Mouse (Mus musculus): ENCODE measurements around the gene Tmem196. TPM values are rescaled to one million over a fixed set of nuclear protein-coding genes. Genes with fewer than 3 reads are reported as not detected.
A peak's percentile ranks its signal among the peaks of the same experiment; 100 is the strongest.
"Not testable (repeated sequence)": the region's sequence is repeated elsewhere in the genome, so short reads cannot be mapped to it uniquely, and the experiment has no call there.

The Tmem196 gene
- 3.6 and 4.2 TPM in 2 replicates for polyA plus RNA-seq (2016; fragmentation: Nextera tagmentation; extraction: Ambion mirVana)

- ATAC-seq (ENCODE audit: low FRiP score): peak; percentile 87
- WGBS: 2% methylated on average over 25 of the region's 25 CpGs
Measured at GRCm38 (mm10) chr12:119945589-119946310, at the start of gene Tmem196. Gene Tmem196 (plus strand): TSS chr12:119945822.

GRCm38 (mm10) chr12:119946311-119946692, 680 bp downstream of the Tmem196 start:
- Histone ChIP-seq H3K36me3 (replicated peaks) (no peaks in the 10 kb centered on the region), H3K27ac (no peak overlapping the region), H3K27me3 (no peaks in the 10 kb centered on the region), H3K9ac (peak overlapping the region; percentile 72), H3K4me1 (peaks cover 4% of the 10 kb centered on the region; the same call in 1 of the 2 replicates), H3K4me2 (peak overlapping the region; percentile 79), H3K4me3 (replicated peaks) (peak overlapping the region; percentile 58), H3K9me3 (no peaks in the 10 kb centered on the region)
- peak; percentile 85 for ATAC-seq (ENCODE audit: low FRiP score)
- WGBS: 3% methylated on average over 14 of the region's 14 CpGs

More at GRCm38 (mm10) chr12:119945589-119946310, at the start of gene Tmem196:
- H3K27me3 ChIP-seq: no peaks in the 10 kb centered on the region
- peak within 1 kb of the TSS; percentile 79 for H3K4me2 ChIP-seq
- peak within 1 kb of the TSS; percentile 58 for H3K4me3 ChIP-seq (replicated peaks)
- no peaks in the 10 kb centered on the region for H3K36me3 ChIP-seq (replicated peaks)
- H3K9ac ChIP-seq: peak within 1 kb of the TSS; percentile 72
- peaks cover 4% of the 10 kb centered on the region; the same call in 1 of the 2 replicates for H3K4me1 ChIP-seq
- H3K9me3 ChIP-seq: no peaks in the 10 kb centered on the region
- H3K27ac ChIP-seq: no peak within 1 kb of the TSS

GRCm38 (mm10) chr12:119957041-119957440, 11.4 kb downstream of the Tmem196 start:
- no peak overlapping the region for H3K27ac ChIP-seq
- H3K4me3 ChIP-seq (replicated peaks): no peak overlapping the region
- H3K9me3 ChIP-seq: no peaks in the 10 kb centered on the region
- H3K9ac ChIP-seq: no peak overlapping the region
- no peak overlapping the region for H3K4me2 ChIP-seq
- ATAC-seq (ENCODE audit: low FRiP score): no peak
- no peaks in the 10 kb centered on the region for H3K4me1 ChIP-seq
- H3K36me3 ChIP-seq (replicated peaks): no peaks in the 10 kb centered on the region
- 71% methylated on average over 3 of the region's 3 CpGs for WGBS
- H3K27me3 ChIP-seq: no peaks in the 10 kb centered on the region

GRCm38 (mm10) chr12:119960730-119961129, 15.1 kb downstream of the Tmem196 start:
- H3K9ac ChIP-seq: no peak overlapping the region
- H3K4me1 ChIP-seq: no peaks in the 10 kb centered on the region
- no peak overlapping the region for H3K4me3 ChIP-seq (replicated peaks)
- 82% methylated on average over 1 of the region's 1 CpGs for WGBS
- H3K4me2 ChIP-seq: no peak overlapping the region
- no peaks in the 10 kb centered on the region for H3K9me3 ChIP-seq
- H3K36me3 ChIP-seq (replicated peaks): no peaks in the 10 kb centered on the region
- H3K27me3 ChIP-seq: no peaks in the 10 kb centered on the region
- no peak overlapping the region for H3K27ac ChIP-seq
- ATAC-seq (ENCODE audit: low FRiP score): no peak

GRCm38 (mm10) chr12:119965373-119965772, 19.8 kb downstream of the Tmem196 start:
- no peaks in the 10 kb centered on the region for H3K9me3 ChIP-seq

GRCm38 (mm10) chr12:119970068-119970467, 24.4 kb downstream of the Tmem196 start:
- H3K9me3 ChIP-seq: no peaks in the 10 kb centered on the region
- no peaks in the 10 kb centered on the region for H3K4me1 ChIP-seq
- no peak overlapping the region for H3K4me3 ChIP-seq (replicated peaks)
- no peak overlapping the region for H3K27ac ChIP-seq
- no peak overlapping the region for H3K9ac ChIP-seq
- no peaks in the 10 kb centered on the region for H3K36me3 ChIP-seq (replicated peaks)
- H3K4me2 ChIP-seq: no peak overlapping the region
- no peak for ATAC-seq (ENCODE audit: low FRiP score)
- no peaks in the 10 kb centered on the region for H3K27me3 ChIP-seq

More at GRCm38 (mm10) chr12:119965373-119965772, 19.8 kb downstream of the Tmem196 start:
- Histone ChIP-seq H3K4me2 (no peak overlapping the region), H3K27me3 (no peaks in the 10 kb centered on the region), H3K27ac (no peak overlapping the region), H3K4me3 (replicated peaks) (no peak overlapping the region), H3K9ac (no peak overlapping the region), H3K36me3 (replicated peaks) (no peaks in the 10 kb centered on the region), H3K4me1 (no peaks in the 10 kb centered on the region)
- no peak for ATAC-seq (ENCODE audit: low FRiP score)

- no peak overlapping the region for H3K27ac ChIP-seq
- H3K36me3 ChIP-seq (replicated peaks): no peaks in the 10 kb centered on the region
- H3K4me1 ChIP-seq: no peaks in the 10 kb centered on the region
- 0% methylated on average over 2 of the region's 2 CpGs for WGBS
- H3K4me2 ChIP-seq: no peak overlapping the region
- H3K9me3 ChIP-seq: no peaks in the 10 kb centered on the region
- no peak overlapping the region for H3K4me3 ChIP-seq (replicated peaks)
- no peaks in the 10 kb centered on the region for H3K27me3 ChIP-seq
- 0 out of 2 replicates have a peak, but pooled peaks have one; percentile 63 for ATAC-seq (ENCODE audit: low FRiP score)
- H3K9ac ChIP-seq: no peak overlapping the region
Measured at GRCm38 (mm10) chr12:119981731-119982130, 36.1 kb downstream of the Tmem196 start.

- Histone ChIP-seq H3K27ac (no peak overlapping the region), H3K4me2 (no peak overlapping the region), H3K4me3 (replicated peaks) (no peak overlapping the region), H3K9ac (no peak overlapping the region), H3K4me1 (no peaks in the 10 kb centered on the region), H3K9me3 (no peaks in the 10 kb centered on the region), H3K27me3 (no peaks in the 10 kb centered on the region), H3K36me3 (replicated peaks) (no peaks in the 10 kb centered on the region)
- ATAC-seq (ENCODE audit: low FRiP score): no peak
- WGBS: 84% methylated on average over 1 of the region's 1 CpGs
Measured at GRCm38 (mm10) chr12:119998267-119998666, 52.6 kb downstream of the Tmem196 start.

- H3K9ac ChIP-seq: no peak overlapping the region
- no peaks in the 10 kb centered on the region for H3K4me1 ChIP-seq
- H3K4me2 ChIP-seq: no peak overlapping the region
- H3K27me3 ChIP-seq: no peaks in the 10 kb centered on the region
- H3K36me3 ChIP-seq (replicated peaks): no peaks in the 10 kb centered on the region
- no peak overlapping the region for H3K4me3 ChIP-seq (replicated peaks)
- no peak for ATAC-seq (ENCODE audit: low FRiP score)
- no peaks in the 10 kb centered on the region for H3K9me3 ChIP-seq
- no peak overlapping the region for H3K27ac ChIP-seq
Measured at GRCm38 (mm10) chr12:120004280-120004679, 58.7 kb downstream of the Tmem196 start.

GRCm38 (mm10) chr12:120014768-120015167, 69.1 kb downstream of the Tmem196 start:
- peak overlapping the region; percentile 87 for H3K27ac ChIP-seq
- H3K9ac ChIP-seq: no peak overlapping the region
- no peak overlapping the region for H3K4me3 ChIP-seq (replicated peaks)
- H3K9me3 ChIP-seq: no peaks in the 10 kb centered on the region
- 28% methylated on average over 4 of the region's 4 CpGs for WGBS
- ATAC-seq (ENCODE audit: low FRiP score): peak; percentile 77
- H3K27me3 ChIP-seq: no peaks in the 10 kb centered on the region
- H3K36me3 ChIP-seq (replicated peaks): no peaks in the 10 kb centered on the region
- H3K4me2 ChIP-seq: 0 out of 2 replicates have a peak overlapping the region, but pooled peaks have one; percentile 13
- H3K4me1 ChIP-seq: peaks cover 10% of the 10 kb centered on the region

GRCm38 (mm10) chr12:120015201-120015600, 69.6 kb downstream of the Tmem196 start:
- Histone ChIP-seq H3K27ac (no peak overlapping the region), H3K27me3 (no peaks in the 10 kb centered on the region), H3K4me2 (no peak overlapping the region), H3K9ac (no peak overlapping the region), H3K4me3 (replicated peaks) (no peak overlapping the region), H3K36me3 (replicated peaks) (no peaks in the 10 kb centered on the region), H3K9me3 (no peaks in the 10 kb centered on the region), H3K4me1 (peaks cover 10% of the 10 kb centered on the region)
- peak; percentile 87 for ATAC-seq (ENCODE audit: low FRiP score)
- 6% methylated on average over 1 of the region's 1 CpGs for WGBS

- 83% methylated on average over 15 of the region's 15 CpGs for WGBS
- not testable (repeated sequence) for H3K27ac ChIP-seq; H3K36me3 ChIP-seq (replicated peaks); H3K9ac ChIP-seq; H3K4me3 ChIP-seq (replicated peaks); H3K4me2 ChIP-seq; H3K9me3 ChIP-seq; H3K27me3 ChIP-seq; H3K4me1 ChIP-seq
- 0 out of 2 replicates have a peak, but pooled peaks have one; percentile 51 for ATAC-seq (ENCODE audit: low FRiP score)
Measured at GRCm38 (mm10) chr12:120028089-120028959, 82.7 kb downstream of the Tmem196 start.
